Mouse (Mus musculus) myocyte (in vitro differentiated cells): ENCODE measurements at regions not wholly inside any gene's neighbourhood (a gene's known extent, or its start where the extent isn't known, plus 50 kb on each side); places are given as distances from the start of the nearest gene placed in this dataset.

Source experiments
- H3K27me3 ChIP-seq: one replicate; pipeline ENCODE4 v1.6.1; 2011; ENCODE audit not compliant: control insufficient read depth, insufficient read depth, insufficient read length
- H3K36me3 ChIP-seq: one replicate; pipeline ENCODE4 v1.6.1; 2011; ENCODE audit not compliant: control insufficient read depth, insufficient read depth
- H3K4me2 ChIP-seq: one replicate; pipeline ENCODE4 v1.6.1; 2011; ENCODE audit warnings: low read depth, control low read depth
- H3K4me3 ChIP-seq: one replicate; pipeline ENCODE4 v1.5.1; 2011; ENCODE audit warnings: mild to moderate bottlenecking, control low read depth, moderate library complexity
- H3K79me2 ChIP-seq: one replicate; pipeline ENCODE4 v1.6.1; 2011; ENCODE audit not compliant: control insufficient read depth, insufficient read depth
- H3ac ChIP-seq: one replicate; pipeline ENCODE4 v1.6.1; 2011; ENCODE audit not compliant: control insufficient read depth, insufficient read length
- CEBPB ChIP-seq: IDR thresholded peaks from 2 replicates; pipeline ENCODE4 v1.6.1; 2011; ENCODE audit warnings: mild to moderate bottlenecking, moderate library complexity; ENCODE audit not compliant: poor library complexity, insufficient read depth, severe bottlenecking
- E2F4 ChIP-seq: IDR thresholded peaks from one replicate; pipeline ENCODE4 v1.6.1; 2011; ENCODE audit warnings: mild to moderate bottlenecking, control low read depth, moderate library complexity; ENCODE audit not compliant: insufficient read depth
- MAX ChIP-seq: IDR thresholded peaks from one replicate; pipeline ENCODE4 v1.6.1; 2011; ENCODE audit warnings: low read depth, mild to moderate bottlenecking, control low read depth
- MYOD1 ChIP-seq, 3 experiments: IDR thresholded peaks; one replicate each; pipeline ENCODE4 v1.6.1; 2011; ENCODE audit warnings: control low read depth in 2 of 3, low read depth in 2 of 3, mild to moderate bottlenecking in 2 of 3, moderate library complexity in 1 of 3; ENCODE audit not compliant: insufficient read length in 2 of 3, control insufficient read depth in 1 of 3
- MYOG ChIP-seq, 3 experiments: IDR thresholded peaks; one replicate each; pipeline ENCODE4 v1.6.1; 2011; ENCODE audit warnings: control low read depth in 2 of 3, low read depth in 2 of 3, mild to moderate bottlenecking in 2 of 3; ENCODE audit not compliant: insufficient read length in 2 of 3, control insufficient read depth in 1 of 3, insufficient read depth in 1 of 3
- POLR2A ChIP-seq: IDR thresholded peaks from one replicate; pipeline ENCODE4 v1.6.1; 2011; ENCODE audit warnings: low read depth, mild to moderate bottlenecking, control low read depth, moderate library complexity; ENCODE audit not compliant: insufficient read length
- POLR2AphosphoS2 ChIP-seq: IDR thresholded peaks from one replicate; pipeline ENCODE4 v1.6.1; 2011; ENCODE audit warnings: low read depth, control low read depth; ENCODE audit not compliant: insufficient read length
- REST ChIP-seq: IDR thresholded peaks from one replicate; pipeline ENCODE4 v1.6.1; 2011; ENCODE audit warnings: mild to moderate bottlenecking, control low read depth, moderate library complexity; ENCODE audit not compliant: insufficient read depth, insufficient read length
- SRF ChIP-seq: IDR thresholded peaks from one replicate; pipeline ENCODE4 v1.6.1; 2011; ENCODE audit warnings: low read depth; ENCODE audit not compliant: control insufficient read depth, insufficient read length
- TCF12 ChIP-seq: IDR thresholded peaks from one replicate; pipeline ENCODE4 v1.6.1; 2011; ENCODE audit warnings: mild to moderate bottlenecking, control low read depth; ENCODE audit not compliant: poor library complexity, insufficient read depth, severe bottlenecking
- TCF3 ChIP-seq: IDR thresholded peaks from one replicate; pipeline ENCODE4 v1.6.1; 2011; ENCODE audit warnings: low read depth, control low read depth; ENCODE audit not compliant: insufficient read length
- USF1 ChIP-seq: IDR thresholded peaks from one replicate; pipeline ENCODE4 v1.6.1; 2011; ENCODE audit warnings: low read depth, mild to moderate bottlenecking, control low read depth, moderate library complexity

GRCm38 (mm10) chr3:151899094-151899493 is 61.7 kb upstream of the Ptgfr start:
- Histone ChIP-seq H3K4me2 (no peak overlapping the region), H3K4me3 (no peak overlapping the region), H3K36me3 (no peaks in the 10 kb centered on the region), H3K79me2 (no peaks in the 10 kb centered on the region), H3K27me3 (no peaks in the 10 kb centered on the region), H3ac (no peak overlapping the region)
- no peak for TF ChIP-seq CEBPB
- no peak for TF ChIP-seq MAX
- TF ChIP-seq POLR2A: no peak
- no peak for TF ChIP-seq E2F4
- TF ChIP-seq TCF3: no peak
- no peak for TF ChIP-seq TCF12
- TF ChIP-seq MYOD1 (IDR thresholded peaks at IDR 0.05; ENCODE audit: control insufficient read depth in 1 of 3, insufficient read length in 2 of 3, low read depth in 2 of 3): no peak
- no peak for TF ChIP-seq POLR2AphosphoS2
- no peak for TF ChIP-seq REST
- no peak for TF ChIP-seq MYOG (IDR thresholded peaks at IDR 0.05; ENCODE audit: control insufficient read depth in 1 of 3, insufficient read depth in 1 of 3, insufficient read length in 2 of 3, low read depth in 2 of 3)
- no peak for TF ChIP-seq SRF
- no peak for TF ChIP-seq USF1

GRCm38 (mm10) chr3:151896320-151896719 is 58.9 kb upstream of the Ptgfr start:
- TF ChIP-seq REST (no peak), MYOG (IDR thresholded peaks at IDR 0.05; ENCODE audit: control insufficient read depth in 1 of 3, insufficient read depth in 1 of 3, insufficient read length in 2 of 3, low read depth in 2 of 3) (no peak), MYOD1 (IDR thresholded peaks at IDR 0.05; ENCODE audit: control insufficient read depth in 1 of 3, insufficient read length in 2 of 3, low read depth in 2 of 3) (no peak), E2F4 (no peak), SRF (no peak), TCF12 (no peak), TCF3 (no peak), CEBPB (no peak), POLR2AphosphoS2 (no peak)
- H3K4me3 ChIP-seq: no peak overlapping the region
- no peak overlapping the region for H3ac ChIP-seq
- H3K27me3 ChIP-seq: no peaks in the 10 kb centered on the region
- H3K79me2 ChIP-seq: no peaks in the 10 kb centered on the region
- H3K4me2 ChIP-seq: no peak overlapping the region
- no peaks in the 10 kb centered on the region for H3K36me3 ChIP-seq

DNA sequence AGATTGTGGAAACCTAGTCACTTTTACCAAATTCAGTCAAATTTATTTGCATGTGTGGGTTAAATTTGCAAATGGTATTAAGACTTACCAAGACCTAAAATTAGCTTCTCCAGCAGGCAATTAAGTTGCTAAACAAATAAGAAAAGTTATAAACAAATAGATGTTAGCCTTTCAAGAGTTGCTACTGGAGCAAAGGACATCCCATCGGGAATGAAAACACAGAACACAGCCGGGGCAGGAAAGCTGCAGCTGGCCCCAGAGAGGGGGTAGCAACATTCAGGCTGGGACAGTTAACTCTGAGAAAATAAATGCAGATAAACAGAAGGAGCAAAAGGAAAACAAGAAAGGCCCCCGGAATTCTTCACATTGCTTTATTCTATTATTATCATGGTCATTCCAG is 57.3 kb upstream of the Ptgfr start:
- no peaks in the 10 kb centered on the region for H3K36me3 ChIP-seq
- TF ChIP-seq TCF3: no peak
- TF ChIP-seq E2F4: no peak
- TF ChIP-seq REST: no peak
- TF ChIP-seq POLR2AphosphoS2: no peak
- TF ChIP-seq TCF12: no peak
- no peak for TF ChIP-seq MYOG (IDR thresholded peaks at IDR 0.05; ENCODE audit: control insufficient read depth in 1 of 3, insufficient read depth in 1 of 3, insufficient read length in 2 of 3, low read depth in 2 of 3)
- TF ChIP-seq MAX: no peak
- no peak for TF ChIP-seq SRF
- no peak for TF ChIP-seq POLR2A
- TF ChIP-seq CEBPB: no peak
- TF ChIP-seq USF1: no peak
- TF ChIP-seq MYOD1 (IDR thresholded peaks at IDR 0.05; ENCODE audit: control insufficient read depth in 1 of 3, insufficient read length in 2 of 3, low read depth in 2 of 3): no peak

DNA sequence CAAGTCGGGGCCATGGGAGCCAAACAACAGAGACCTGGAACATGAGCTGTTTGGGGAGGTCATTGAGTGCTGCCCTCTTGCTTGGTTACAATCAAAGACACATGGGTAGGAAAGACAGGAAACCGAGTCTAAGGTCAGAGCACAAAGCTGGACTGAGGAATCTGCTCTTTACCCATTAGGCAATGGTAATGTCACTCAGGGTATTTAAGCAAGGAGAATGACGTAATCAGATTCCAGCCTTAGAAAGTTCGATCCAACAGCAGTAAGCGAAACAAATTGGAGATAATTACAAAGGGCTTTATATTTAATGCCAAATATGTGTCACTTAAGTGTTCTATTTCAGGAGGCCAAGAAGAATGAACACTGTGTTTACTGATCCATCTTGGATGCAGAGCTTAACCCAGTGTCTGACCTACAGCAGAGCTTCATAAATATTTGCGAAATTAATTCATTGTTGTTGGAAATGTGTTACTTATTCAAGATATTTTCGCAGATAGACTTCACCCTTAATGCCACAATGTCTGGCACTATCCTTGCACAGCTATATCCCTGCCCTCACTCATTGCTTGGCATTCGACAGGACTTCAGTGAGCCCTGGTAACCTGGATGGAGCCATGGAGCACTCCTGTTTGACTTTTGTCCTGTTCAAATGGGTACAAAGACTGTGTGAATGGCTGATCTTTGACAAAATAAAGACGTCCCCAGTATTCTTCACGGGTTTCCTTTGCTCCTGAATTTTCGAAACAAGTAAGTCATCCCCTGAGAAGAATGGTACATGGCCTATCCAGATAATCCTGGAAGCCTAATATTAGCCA is 56.2 kb upstream of the Ptgfr start:
- Histone ChIP-seq H3K4me3 (no peak overlapping the region), H3ac (no peak overlapping the region), H3K79me2 (no peaks in the 10 kb centered on the region), H3K27me3 (no peaks in the 10 kb centered on the region), H3K36me3 (no peaks in the 10 kb centered on the region), H3K4me2 (no peak overlapping the region)
- TF ChIP-seq TCF12 (no peak), POLR2A (no peak), TCF3 (no peak), MYOG (IDR thresholded peaks at IDR 0.05; ENCODE audit: control insufficient read depth in 1 of 3, insufficient read depth in 1 of 3, insufficient read length in 2 of 3, low read depth in 2 of 3) (no peak), SRF (no peak), REST (no peak), E2F4 (no peak)

More for the DNA sequence above, 57.3 kb upstream of the Ptgfr start:
- H3K4me2 ChIP-seq: no peak overlapping the region
- no peak overlapping the region for H3ac ChIP-seq
- H3K4me3 ChIP-seq: no peak overlapping the region
- no peaks in the 10 kb centered on the region for H3K27me3 ChIP-seq
- no peaks in the 10 kb centered on the region for H3K79me2 ChIP-seq
